Mouse (Mus musculus) hindbrain, embryonic 16.5 days (tissue): Measurements from ENCODE around the gene Nsf. TPM values are rescaled to one million over a fixed set of nuclear protein-coding genes. Genes with fewer than 3 reads are reported as not detected.

Experiments used
- ATAC-seq: fragments of 200-750 bp; cut with Nextera tagmentation; 2 replicates; pipeline ENCODE4 v1.8.0; 2017; ENCODE audit warnings: moderate TSS enrichment, moderate library complexity
- H3K27ac ChIP-seq: fragments of 300-500 bp; sonication (generic); 2 replicates; pipeline ENCODE4 v1.5.1; 2014; ENCODE audit warnings: low read depth, mild to moderate bottlenecking, control low read depth, low read length, moderate library complexity
- H3K27me3 ChIP-seq: fragments of 300-500 bp; sonication (generic); replicated peaks from 2 replicates; pipeline ENCODE4 v1.6.1; 2014; ENCODE audit warnings: low read length; ENCODE audit not compliant: control insufficient read depth, insufficient read depth
- H3K36me3 ChIP-seq: fragments of 300-500 bp; sonication (generic); 2 replicates; pipeline ENCODE4 v1.6.1; 2014; ENCODE audit warnings: mild to moderate bottlenecking, low read length, moderate library complexity, mixed read lengths; ENCODE audit not compliant: control insufficient read depth, insufficient read depth
- H3K4me1 ChIP-seq: fragments of 300-500 bp; sonication (generic); 2 replicates; pipeline ENCODE4 v1.6.1; 2014; ENCODE audit warnings: low read depth, low read length; ENCODE audit not compliant: control insufficient read depth, insufficient read depth
- H3K4me2 ChIP-seq: fragments of 300-500 bp; sonication (generic); 2 replicates; pipeline ENCODE4 v1.6.1; 2014; ENCODE audit warnings: mild to moderate bottlenecking, low read length, control low read depth, moderate library complexity
- H3K4me3 ChIP-seq: fragments of 300-500 bp; sonication (generic); 2 replicates; pipeline ENCODE4 v1.5.1; 2014; ENCODE audit warnings: mild to moderate bottlenecking, low read length, control low read depth, moderate library complexity
- H3K9ac ChIP-seq: fragments of 300-500 bp; sonication (generic); 2 replicates; pipeline ENCODE4 v1.6.1; 2014; ENCODE audit warnings: low read depth, mild to moderate bottlenecking, control low read depth, low read length, moderate library complexity
- H3K9me3 ChIP-seq: fragments of 300-500 bp; sonication (generic); 2 replicates; pipeline ENCODE4 v1.6.1; 2014; ENCODE audit warnings: mild to moderate bottlenecking, low read length, moderate library complexity; ENCODE audit not compliant: control insufficient read depth
- WGBS: fragments of 180-500 bp; shearing (Covaris S2); extraction: QIAGEN DNeasy Blood & Tissue Kit; methylation state at CpG from one replicate; pipeline ENCODE4 v1.1.7; 2014; 5-methylcytosine and 5-hydroxymethylcytosine counted together
- polyA plus RNA-seq: library from polyadenylated mRNA; unstranded; fragments of >200 nt; fragmentation: Nextera tagmentation; extraction: Ambion mirVana; gene quantifications from 2 replicates; pipeline ENCODE4 v1.2.1, GENCODE M21; 2015

The Nsf gene
- polyA plus RNA-seq, 1 experiment from 2014 or later = 239 TPM

- Histone ChIP-seq H3K9ac (peak overlapping the region; percentile 91; the same call in 1 of the 2 replicates), H3K4me2 (peak overlapping the region; percentile 68), H3K36me3 (no peaks in the 10 kb centered on the region), H3K4me1 (peaks cover 22% of the 10 kb centered on the region), H3K27ac (no peak overlapping the region), H3K4me3 (peak overlapping the region; percentile 86), H3K9me3 (no peaks in the 10 kb centered on the region), H3K27me3 (no peaks in the 10 kb centered on the region)
- WGBS = 46% methylated on average over 5 of the region's 5 CpGs
- no peak for ATAC-seq
Measured at GRCm38 (mm10) chr11:103952635-103953031, 1.2 kb downstream of the Nsf start.

- Histone ChIP-seq H3K4me2 (no peak overlapping the region), H3K9ac (no peak overlapping the region), H3K27me3 (no peaks in the 10 kb centered on the region), H3K36me3 (no peaks in the 10 kb centered on the region), H3K4me3 (no peak overlapping the region), H3K27ac (no peak overlapping the region), H3K4me1 (peaks cover 22% of the 10 kb centered on the region), H3K9me3 (no peaks in the 10 kb centered on the region)
- WGBS = 84% methylated on average over 7 of the region's 7 CpGs
- ATAC-seq = no peak
Measured at GRCm38 (mm10) chr11:103951106-103951505, 2.8 kb downstream of the Nsf start.

GRCm38 (mm10) chr11:103948952-103949351 lies 4.9 kb downstream of the Nsf start:
- Histone ChIP-seq H3K4me1 (peaks cover 22% of the 10 kb centered on the region), H3K36me3 (no peaks in the 10 kb centered on the region), H3K4me2 (no peak overlapping the region), H3K9me3 (no peaks in the 10 kb centered on the region), H3K27ac (no peak overlapping the region), H3K27me3 (no peaks in the 10 kb centered on the region), H3K4me3 (no peak overlapping the region), H3K9ac (no peak overlapping the region)
- ATAC-seq = no peak
- 91% methylated on average over 7 of the region's 7 CpGs for WGBS

GRCm38 (mm10) chr11:103942740-103943139 lies 11.1 kb downstream of the Nsf start:
- Histone ChIP-seq H3K4me3 (no peak overlapping the region), H3K4me1 (no peaks in the 10 kb centered on the region), H3K27me3 (no peaks in the 10 kb centered on the region), H3K36me3 (no peaks in the 10 kb centered on the region), H3K9ac (no peak overlapping the region), H3K27ac (no peak overlapping the region), H3K4me2 (no peak overlapping the region), H3K9me3 (no peaks in the 10 kb centered on the region)
- no peak for ATAC-seq
- 95% methylated on average over 4 of the region's 4 CpGs for WGBS

GRCm38 (mm10) chr11:103941351-103941750 lies 12.5 kb downstream of the Nsf start:
- H3K4me2 ChIP-seq = no peak overlapping the region
- ATAC-seq = no peak
- 74% methylated on average over 5 of the region's 5 CpGs for WGBS
- no peaks in the 10 kb centered on the region for H3K9me3 ChIP-seq
- no peaks in the 10 kb centered on the region for H3K4me1 ChIP-seq
- H3K27me3 ChIP-seq = no peaks in the 10 kb centered on the region
- no peaks in the 10 kb centered on the region for H3K36me3 ChIP-seq
- H3K9ac ChIP-seq = no peak overlapping the region
- H3K4me3 ChIP-seq = no peak overlapping the region
- H3K27ac ChIP-seq = no peak overlapping the region

- no peak for ATAC-seq
- Histone ChIP-seq H3K4me2 (no peak overlapping the region), H3K4me1 (no peaks in the 10 kb centered on the region), H3K4me3 (no peak overlapping the region), H3K36me3 (no peaks in the 10 kb centered on the region), H3K27me3 (no peaks in the 10 kb centered on the region), H3K27ac (no peak overlapping the region), H3K9ac (no peak overlapping the region), H3K9me3 (no peaks in the 10 kb centered on the region)
- WGBS = 82% methylated on average over 6 of the region's 6 CpGs
Measured at GRCm38 (mm10) chr11:103940887-103941286, 13.0 kb downstream of the Nsf start.

GRCm38 (mm10) chr11:103937976-103938728 lies 15.7 kb downstream of the Nsf start:
- no peaks in the 10 kb centered on the region for H3K4me1 ChIP-seq
- WGBS = 92% methylated on average over 25 of the region's 25 CpGs

GRCm38 (mm10) chr11:103937451-103937850 lies 16.4 kb downstream of the Nsf start:
- no peaks in the 10 kb centered on the region for H3K9me3 ChIP-seq
- H3K27me3 ChIP-seq = no peaks in the 10 kb centered on the region
- no peak overlapping the region for H3K9ac ChIP-seq
- H3K4me1 ChIP-seq = no peaks in the 10 kb centered on the region
- H3K36me3 ChIP-seq = no peaks in the 10 kb centered on the region
- no peak overlapping the region for H3K4me2 ChIP-seq
- no peak overlapping the region for H3K4me3 ChIP-seq
- H3K27ac ChIP-seq = no peak overlapping the region
- no peak for ATAC-seq
- 78% methylated on average over 9 of the region's 9 CpGs for WGBS

More at GRCm38 (mm10) chr11:103937976-103938728, 15.7 kb downstream of the Nsf start:
- Histone ChIP-seq H3K9ac (no peak overlapping the region), H3K4me2 (no peak overlapping the region), H3K27ac (no peak overlapping the region), H3K27me3 (no peaks in the 10 kb centered on the region), H3K4me3 (no peak overlapping the region), H3K36me3 (no peaks in the 10 kb centered on the region), H3K9me3 (no peaks in the 10 kb centered on the region)
- no peak for ATAC-seq

- WGBS = 28% methylated on average over 2 of the region's 2 CpGs
- no peaks in the 10 kb centered on the region for H3K4me1 ChIP-seq
- ATAC-seq = no peak
- H3K9me3 ChIP-seq = no peaks in the 10 kb centered on the region
- H3K4me2 ChIP-seq = no peak overlapping the region
- no peak overlapping the region for H3K27ac ChIP-seq
- H3K4me3 ChIP-seq = no peak overlapping the region
- H3K27me3 ChIP-seq = no peaks in the 10 kb centered on the region
- H3K36me3 ChIP-seq = no peaks in the 10 kb centered on the region
- H3K9ac ChIP-seq = no peak overlapping the region
Measured at GRCm38 (mm10) chr11:103935717-103936116, 18.1 kb downstream of the Nsf start.
